Mouse (Mus musculus) liver, postnatal 0 days (tissue): Measurements from ENCODE around the gene Olfr27.

Source experiments
- CTCF ChIP-seq: sonication (generic); IDR thresholded peaks from 2 replicates; pipeline ENCODE4 v1.5.1; 2016; ENCODE audit warnings: antibody characterized with exemption, low read depth
- EP300 ChIP-seq: IDR thresholded peaks from 2 replicates; pipeline ENCODE4 v1.6.1; 2016; ENCODE audit warnings: antibody characterized with exemption, low read depth, mild to moderate bottlenecking

- TF ChIP-seq CTCF (no peak), EP300 (no peak)
These were observed 49.1 kb upstream of the Olfr27 start, which contains the start of gene Olfr938 for GRCm38 (mm10) chr9:39078787-39079186.
